Comparison of ENCODE assay signal across 8 mouse cellular contexts in genomic region chr17:6970334-6970733, GRCm38 (mm10). TPM values are rescaled to one million over a fixed set of nuclear protein-coding genes. Genes with fewer than 3 reads are reported as not detected.
DNase-seq lines count a peak whose midpoint lies in the region; ATAC-seq and TF ChIP-seq lines count a peak whose summit lies in the region.
"Not testable (repeated sequence)": the region's sequence is repeated elsewhere in the genome, so short reads cannot be mapped to it uniquely, and the experiment has no call there.

Gene Rnaset2b (plus strand): TSS chr17:6970634.

- not testable (repeated sequence) for TF ChIP-seq EP300 in MEL (IDR thresholded peaks at IDR 0.05; ENCODE audit: low read depth in 1 of 2, low read length in 2 of 2)

- H3K4me2 ChIP-seq in embryonic facial prominence, embryonic 12.5 days (replicated peaks); kidney, postnatal 0 days (ENCODE audit: low read length); limb, embryonic 13.5 days (replicated peaks); stomach, embryonic 14.5 days (replicated peaks; ENCODE audit: low read depth, low read length): not testable (repeated sequence)

- intact Hi-C loops in gastrocnemius, postnatal 14 days (cut with DNase I; ENCODE audit: low total_unique reads); heart, postnatal 36 days (cut with DNase I): not testable (repeated sequence)

- H3K4me3 ChIP-seq in MEL (ENCODE audit: control insufficient read depth in 1 of 2, insufficient read depth in 1 of 2, low read depth in 2 of 2, low read length in 2 of 2); embryonic facial prominence, embryonic 12.5 days; kidney, postnatal 0 days (replicated peaks; ENCODE audit: low read depth, low read length); limb, embryonic 13.5 days; stomach, embryonic 14.5 days (ENCODE audit: low read depth, low read length): not testable (repeated sequence)

- H3K9me3 ChIP-seq in MEL (replicated peaks; ENCODE audit: insufficient read depth, low read length); embryonic facial prominence, embryonic 12.5 days; kidney, postnatal 0 days (replicated peaks; ENCODE audit: low read length); limb, embryonic 13.5 days; stomach, embryonic 14.5 days (ENCODE audit: control insufficient read depth, low read depth, low read length): not testable (repeated sequence)

- H3K27me3 ChIP-seq in MEL (ENCODE audit: control insufficient read depth in 1 of 2, insufficient read depth in 2 of 2, low read length in 2 of 2); embryonic facial prominence, embryonic 12.5 days; kidney, postnatal 0 days (ENCODE audit: insufficient read depth, low read length); limb, embryonic 13.5 days; stomach, embryonic 14.5 days (ENCODE audit: control insufficient read depth, insufficient read depth, low read length): not testable (repeated sequence)

- not testable (repeated sequence) for TF ChIP-seq POLR2A in MEL (IDR thresholded peaks at IDR 0.05; ENCODE audit: control insufficient read depth in 1 of 2, insufficient read depth in 1 of 2, low read depth in 1 of 2, low read length in 2 of 2, poor library complexity in 1 of 2)

- H3K9ac ChIP-seq in MEL (ENCODE audit: control insufficient read depth, low read depth, low read length, poor library complexity, severe bottlenecking); embryonic facial prominence, embryonic 12.5 days; kidney, postnatal 0 days (ENCODE audit: low read depth, low read length); limb, embryonic 13.5 days; stomach, embryonic 14.5 days (replicated peaks; ENCODE audit: low read depth, low read length): not testable (repeated sequence)

- 100% methylated on average over 1 of the region's 8 CpGs for WGBS in embryonic facial prominence, embryonic 12.5 days
- WGBS in kidney, postnatal 0 days = no CpG with 5 or more reads among the region's 8 CpGs
- WGBS in limb, embryonic 13.5 days = 90% methylated on average over 1 of the region's 8 CpGs
- WGBS in stomach, embryonic 14.5 days = no CpG with 5 or more reads among the region's 8 CpGs

- not testable (repeated sequence) for ATAC-seq in embryonic facial prominence, embryonic 12.5 days (ENCODE audit: insufficient number of reproducible peaks, insufficient read depth, low FRiP score, low TSS enrichment); limb, embryonic 13.5 days (ENCODE audit: low FRiP score, low read depth); megakaryocyte-erythroid progenitor cell, adult 5-6 weeks (replicated peaks; ENCODE audit: low FRiP score, low TSS enrichment, poor library complexity, severe bottlenecking); stomach, embryonic 14.5 days (ENCODE audit: insufficient number of reproducible peaks, insufficient read depth, low FRiP score, low read depth)
- peak; percentile 71; the same call in 1 of the 2 replicates for ATAC-seq in kidney, postnatal 0 days (replicated peaks; ENCODE audit: low FRiP score, low read depth)

- not testable (repeated sequence) for TF ChIP-seq CTCF in MEL (IDR thresholded peaks at IDR 0.05 in 2 of 3, conservative IDR thresholded peaks at IDR 0.05 in 1 of 3; ENCODE audit: control insufficient read depth in 1 of 3, insufficient read depth in 1 of 3, low read depth in 2 of 3, low read length in 3 of 3, poor library complexity in 1 of 3, severe bottlenecking in 1 of 3); kidney, postnatal 0 days (IDR thresholded peaks at IDR 0.05; ENCODE audit: low read depth)

- DNase-seq in MEL (ENCODE audit: low read depth, low spot score); gastrocnemius, postnatal 14 days; heart, postnatal 36 days; kidney, postnatal 0 days (ENCODE audit: low spot score): not testable (repeated sequence)

- H3K36me3 ChIP-seq in MEL (ENCODE audit: control insufficient read depth in 1 of 2, insufficient read depth in 2 of 2, low read length in 2 of 2); embryonic facial prominence, embryonic 12.5 days; kidney, postnatal 0 days (ENCODE audit: insufficient read depth, low read length); limb, embryonic 13.5 days; stomach, embryonic 14.5 days (ENCODE audit: control insufficient read depth, insufficient read depth, low read length): not testable (repeated sequence)

- not testable (repeated sequence) for TF ChIP-seq RAD21 in MEL (IDR thresholded peaks at IDR 0.05; ENCODE audit: low read depth, low read length)

- H3K4me1 ChIP-seq in MEL (ENCODE audit: control insufficient read depth in 1 of 2, insufficient read depth in 2 of 2, low read length in 2 of 2); embryonic facial prominence, embryonic 12.5 days; kidney, postnatal 0 days (replicated peaks; ENCODE audit: insufficient read depth, low read length); limb, embryonic 13.5 days; stomach, embryonic 14.5 days (ENCODE audit: control insufficient read depth, insufficient read depth, low read length): not testable (repeated sequence)

- H3K79me2 ChIP-seq in MEL (ENCODE audit: control insufficient read depth, insufficient read depth, low read length, poor library complexity) = not testable (repeated sequence)

- H3K27ac ChIP-seq in MEL (ENCODE audit: control insufficient read depth, low read depth, low read length); embryonic facial prominence, embryonic 12.5 days; kidney, postnatal 0 days; limb, embryonic 13.5 days; stomach, embryonic 14.5 days (ENCODE audit: low read length): not testable (repeated sequence)

RNA-seq across cellular contexts. Expression of gene Rnaset2b, which starts in this region (rescaled TPM):
- total RNA-seq in MEL (2012; rRNA removed) = 40.6 and 45.1 TPM in 2 replicates
- 100 to 1,000 TPM; 205 to 626 TPM for polyA plus RNA-seq in MEL (2012; ENCODE audit: insufficient read depth in 1 of 2, insufficient read length in 2 of 2, low read depth in 1 of 2, low replicate concordance in 2 of 2, missing spikeins in 1 of 2)
- polyA plus RNA-seq in embryonic facial prominence, embryonic 12.5 days (2016; fragmentation: Nextera tagmentation; extraction: Ambion mirVana) = 150 and 164 TPM in 2 replicates
- 100 to 1,000 TPM in 1 of 2 experiments, 10 to 100 TPM in 1; 96.9 to 106 TPM for total RNA-seq in gastrocnemius, postnatal 14 days (2021)
- 100 to 1,000 TPM; 172 to 181 TPM for total RNA-seq in heart, postnatal 36 days (2021)
- 567 and 580 TPM in 2 replicates for polyA plus RNA-seq in kidney, postnatal 0 days (2015; fragmentation: Nextera tagmentation; extraction: Ambion mirVana)
- polyA plus RNA-seq in limb, embryonic 13.5 days (2015; fragmentation: Nextera tagmentation; extraction: Ambion mirVana) = 185 and 192 TPM in 2 replicates
- total RNA-seq in megakaryocyte-erythroid progenitor cell, adult 5-6 weeks (2014; fragmentation: Nextera tagmentation) = 123 and 163 TPM in 2 replicates
- 276 and 277 TPM in 2 replicates for total RNA-seq in megakaryocyte-erythroid progenitor cell, adult 5-6 weeks (2017)
- polyA plus RNA-seq in stomach, embryonic 14.5 days (2014; fragmentation: Nextera tagmentation; extraction: Ambion mirVana) = 229 and 237 TPM in 2 replicates
